Mouse (Mus musculus): Measurements from ENCODE around the gene Olfr59.

DNA sequence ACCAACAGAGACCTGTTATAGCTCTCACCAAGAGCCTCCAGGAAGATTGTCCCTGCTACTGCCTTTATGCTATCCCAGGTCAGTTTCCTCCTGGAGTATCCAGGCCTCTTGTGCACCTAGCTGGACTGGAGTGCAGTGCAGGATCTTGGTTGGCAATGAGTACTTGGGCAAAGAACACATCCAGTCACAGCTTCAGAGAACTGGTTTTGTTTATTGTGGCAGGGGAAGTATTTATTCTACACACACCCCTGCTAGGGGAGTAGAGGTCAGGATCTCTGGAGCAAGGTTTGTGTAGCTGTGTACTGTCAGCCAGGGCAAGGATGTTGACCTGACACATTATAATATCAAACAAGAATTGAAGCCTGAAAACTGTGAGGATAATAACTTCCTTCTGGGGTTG, 45.2 kb downstream of the Olfr59 start:
- TF ChIP-seq CTCF (IDR thresholded peaks at IDR 0.05; ENCODE audit: low read depth) (no peak), EP300 (IDR thresholded peaks at IDR 0.05; ENCODE audit: low read depth) (no peak)
